Mouse (Mus musculus) brown adipose tissue, adult 24 weeks (tissue): ENCODE data around the gene Osbpl8. TPM values are rescaled to one million over a fixed set of nuclear protein-coding genes. Genes with fewer than 3 reads are reported as not detected.
"Not testable (repeated sequence)": the region's sequence is repeated elsewhere in the genome, so short reads cannot be mapped to it uniquely, and the experiment has no call there.

Source experiments
- H3K27ac ChIP-seq: fragments of 200-500 bp; replicated peaks from 2 replicates; pipeline ENCODE4 v1.5.1; 2012; ENCODE audit warnings: low read depth, mild to moderate bottlenecking, low read length
- H3K4me1 ChIP-seq: fragments of 200-500 bp; 2 replicates; pipeline ENCODE4 v1.6.1; 2012; ENCODE audit warnings: low read length, mixed read lengths; ENCODE audit not compliant: control insufficient read depth, insufficient read depth, insufficient read length
- H3K4me3 ChIP-seq: fragments of 200-500 bp; 2 replicates; pipeline ENCODE4 v1.5.1; 2012; ENCODE audit warnings: low read depth, mild to moderate bottlenecking, low read length, moderate library complexity; ENCODE audit not compliant: insufficient read depth
- polyA plus RNA-seq: library from polyadenylated mRNA; stranded (reverse); fragments of >200 nt; gene quantifications from 2 replicates; pipeline ENCODE4 v1.2.4, GENCODE M21; 2012; ENCODE audit not compliant: missing spikeins, insufficient read depth, insufficient read length

Gene Osbpl8
- polyA plus RNA-seq, 1 experiment: 11.5 TPM

- Histone ChIP-seq H3K4me1 (peaks cover 8% of the 10 kb centered on the region; the same call in 1 of the 2 replicates), H3K27ac (no peak overlapping the region), H3K4me3 (no peak overlapping the region)
Measured at GRCm38 (mm10) chr10:111190110-111190795, 25.7 kb downstream of the Osbpl8 start.

- Histone ChIP-seq H3K4me3 (no peak overlapping the region), H3K4me1 (peaks cover 3% of the 10 kb centered on the region; the same call in 1 of the 2 replicates), H3K27ac (no peak overlapping the region)
Measured at GRCm38 (mm10) chr10:111193536-111193935, 29.0 kb downstream of the Osbpl8 start.

GRCm38 (mm10) chr10:111196191-111196590 is 31.6 kb downstream of the Osbpl8 start:
- Histone ChIP-seq H3K4me1 (peaks cover 1% of the 10 kb centered on the region; the same call in 1 of the 2 replicates), H3K27ac (no peak overlapping the region), H3K4me3 (no peak overlapping the region)

- not testable (repeated sequence) for H3K4me1 ChIP-seq, H3K27ac ChIP-seq, H3K4me3 ChIP-seq
Measured at GRCm38 (mm10) chr10:111198705-111199104, 34.2 kb downstream of the Osbpl8 start.

GRCm38 (mm10) chr10:111201120-111201519 is 36.6 kb downstream of the Osbpl8 start:
- no peak overlapping the region for H3K4me3 ChIP-seq
- H3K27ac ChIP-seq: no peak overlapping the region
- H3K4me1 ChIP-seq: peaks cover 2% of the 10 kb centered on the region; the same call in 1 of the 2 replicates

GRCm38 (mm10) chr10:111201666-111202065 is 37.1 kb downstream of the Osbpl8 start:
- H3K4me1 ChIP-seq: peaks cover 2% of the 10 kb centered on the region; the same call in 1 of the 2 replicates
- H3K4me3 ChIP-seq: no peak overlapping the region
- no peak overlapping the region for H3K27ac ChIP-seq

- peaks cover 2% of the 10 kb centered on the region; the same call in 1 of the 2 replicates for H3K4me1 ChIP-seq
- no peak overlapping the region for H3K4me3 ChIP-seq
- H3K27ac ChIP-seq: no peak overlapping the region
Measured at GRCm38 (mm10) chr10:111204089-111204488, 39.5 kb downstream of the Osbpl8 start.

GRCm38 (mm10) chr10:111205421-111205820 is 40.9 kb downstream of the Osbpl8 start:
- Histone ChIP-seq H3K27ac (no peak overlapping the region), H3K4me3 (no peak overlapping the region), H3K4me1 (peaks cover 2% of the 10 kb centered on the region; the same call in 1 of the 2 replicates)

GRCm38 (mm10) chr10:111207386-111207785 is 42.8 kb downstream of the Osbpl8 start:
- Histone ChIP-seq H3K4me3 (no peak overlapping the region), H3K27ac (no peak overlapping the region), H3K4me1 (peaks cover 3% of the 10 kb centered on the region)

GRCm38 (mm10) chr10:111214084-111214483 is 49.5 kb downstream of the Osbpl8 start:
- no peak overlapping the region for H3K4me3 ChIP-seq
- H3K27ac ChIP-seq: no peak overlapping the region
- H3K4me1 ChIP-seq: peaks cover 3% of the 10 kb centered on the region

- H3K27ac ChIP-seq: no peak overlapping the region
- H3K4me1 ChIP-seq: peaks cover 3% of the 10 kb centered on the region
- no peak overlapping the region for H3K4me3 ChIP-seq
Measured at GRCm38 (mm10) chr10:111214696-111215095, 50.1 kb downstream of the Osbpl8 start.

GRCm38 (mm10) chr10:111215572-111215971 is 51.0 kb downstream of the Osbpl8 start:
- Histone ChIP-seq H3K4me1 (peaks cover 2% of the 10 kb centered on the region), H3K4me3 (no peak overlapping the region), H3K27ac (no peak overlapping the region)

- no peak overlapping the region for H3K27ac ChIP-seq
- H3K4me1 ChIP-seq: no peaks in the 10 kb centered on the region; the same call in 1 of the 2 replicates
- no peak overlapping the region for H3K4me3 ChIP-seq
Measured at GRCm38 (mm10) chr10:111216111-111216510, 51.6 kb downstream of the Osbpl8 start.

GRCm38 (mm10) chr10:111222535-111222934 is 58.0 kb downstream of the Osbpl8 start:
- Histone ChIP-seq H3K4me1 (no peaks in the 10 kb centered on the region), H3K4me3 (no peak overlapping the region), H3K27ac (no peak overlapping the region)

GRCm38 (mm10) chr10:111223218-111223830 is 58.8 kb downstream of the Osbpl8 start:
- H3K4me1 ChIP-seq: no peaks in the 10 kb centered on the region
- no peak overlapping the region for H3K27ac ChIP-seq
- H3K4me3 ChIP-seq: no peak overlapping the region

GRCm38 (mm10) chr10:111224696-111225095 is 60.1 kb downstream of the Osbpl8 start:
- Histone ChIP-seq H3K4me1 (no peaks in the 10 kb centered on the region), H3K4me3 (no peak overlapping the region), H3K27ac (no peak overlapping the region)
